Mouse (Mus musculus): Measurements from ENCODE around the gene Vmp1.

DNA sequence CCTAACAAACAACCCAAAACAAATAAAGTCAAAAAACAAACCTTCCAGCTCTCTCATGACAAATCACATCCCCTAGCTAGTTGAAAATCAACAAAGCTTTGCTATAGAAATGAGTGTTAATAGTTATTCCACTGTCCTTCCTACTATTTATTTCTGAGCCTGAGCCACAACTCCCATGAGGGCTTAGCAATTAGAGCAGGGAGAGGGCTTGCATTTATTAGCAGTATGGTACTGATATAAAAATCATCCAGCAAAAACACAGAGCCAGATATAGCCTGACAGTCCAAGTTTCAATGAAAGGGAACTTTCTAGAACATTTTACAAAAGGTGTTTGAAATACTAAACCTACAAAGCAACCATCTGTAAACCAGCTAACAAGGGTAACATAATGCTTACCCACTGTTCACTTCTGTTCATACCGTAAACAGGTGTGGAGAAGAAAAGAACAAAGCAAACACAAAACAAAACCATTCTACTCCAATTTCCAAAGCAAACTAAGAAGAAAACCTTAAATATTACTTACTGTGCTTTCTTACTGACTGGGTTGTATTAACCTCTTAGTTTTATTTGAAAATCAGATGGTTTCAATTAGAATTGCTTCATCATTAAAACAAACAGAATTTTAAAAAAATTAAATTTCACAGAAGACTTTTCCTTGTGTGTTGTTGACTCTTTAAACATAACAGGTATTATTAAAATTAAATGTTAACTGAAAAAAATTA lies 61.3 kb downstream of the Vmp1 start:
- TF ChIP-seq ZNF384 (IDR thresholded peaks at IDR 0.05; ENCODE audit: low read depth, low read length), result no peak
- TF ChIP-seq POLR2AphosphoS2 (IDR thresholded peaks at IDR 0.05; ENCODE audit: low read depth, low read length), result no peak

Data from CH12.LX (cell line).